Mouse (Mus musculus) heart, postnatal 0 days (tissue): ENCODE results near the gene Vwa3b.

ENCODE experiments used
- CTCF ChIP-seq: IDR thresholded peaks from 2 replicates; pipeline ENCODE4 v1.5.1; 2016; ENCODE audit warnings: antibody characterized with exemption, control low read depth, low read depth
- EP300 ChIP-seq: IDR thresholded peaks from 2 replicates; pipeline ENCODE4 v1.6.1; 2016; ENCODE audit warnings: antibody characterized with exemption, low read depth

DNA sequence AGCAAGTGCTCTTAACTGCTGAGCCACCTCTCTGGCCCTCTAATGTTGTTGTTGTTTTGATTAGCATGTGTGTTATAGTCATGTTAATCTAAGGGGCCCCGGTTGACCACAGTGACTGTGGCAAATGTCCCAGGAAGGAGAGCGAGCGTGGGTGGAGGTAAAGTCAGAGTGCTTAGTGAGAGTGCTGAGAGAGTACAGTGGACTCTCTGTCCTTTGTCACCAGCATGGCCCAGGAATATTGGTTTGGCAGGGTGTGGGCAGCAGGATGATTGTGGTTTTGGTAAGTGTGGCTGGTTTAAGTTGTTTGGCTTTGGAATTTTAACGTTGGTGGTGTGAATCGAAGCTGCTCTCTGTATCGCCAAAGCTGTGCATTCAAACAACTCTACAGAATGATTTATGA lies 470 bp downstream of the Vwa3b start:
- TF ChIP-seq EP300, result no peak
- TF ChIP-seq CTCF, result no peak
